Mouse (Mus musculus): Measurements from ENCODE around the gene Fbxo8. TPM values are rescaled to one million over a fixed set of nuclear protein-coding genes. Genes with fewer than 3 reads are reported as not detected.
A peak's percentile ranks its signal among the peaks of the same experiment; 100 is the strongest.

Fbxo8 gene
- polyA plus RNA-seq, 1 experiment: 35.6 TPM

DNA sequence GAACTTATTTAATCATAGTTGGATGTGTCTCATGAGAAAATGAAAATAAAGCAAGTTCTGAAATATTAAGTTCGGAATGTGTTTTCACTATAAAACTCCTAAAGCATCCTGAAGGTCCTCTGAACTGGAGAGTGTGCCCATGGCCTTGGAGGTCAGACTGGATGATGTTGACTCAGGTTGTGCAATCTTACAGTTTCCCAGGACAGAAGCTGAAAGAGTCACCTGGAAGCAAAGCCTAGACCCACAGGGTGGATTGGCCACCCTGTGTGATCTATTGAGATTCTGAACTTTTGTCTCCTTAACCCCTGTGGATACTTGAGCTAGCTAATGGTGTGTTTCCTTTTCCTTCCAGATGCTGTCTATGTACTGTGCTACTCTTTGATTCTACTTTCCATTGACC lies 40.2 kb downstream of the Fbxo8 start:
- H3K4me1 ChIP-seq (ENCODE audit: control insufficient read depth, insufficient read depth, low read length): no peaks in the 10 kb centered on the region
- no peak for TF ChIP-seq CTCF (IDR thresholded peaks at IDR 0.05; ENCODE audit: extremely low read depth, insufficient read depth, low read length)
- TF ChIP-seq POLR2A (IDR thresholded peaks at IDR 0.05; ENCODE audit: extremely low read depth, insufficient read depth, low read length): no peak
- H3K27ac ChIP-seq (ENCODE audit: insufficient read depth, low read length): no peak overlapping the region
- no peak overlapping the region for H3K4me3 ChIP-seq (ENCODE audit: insufficient read depth, low read length)

DNA sequence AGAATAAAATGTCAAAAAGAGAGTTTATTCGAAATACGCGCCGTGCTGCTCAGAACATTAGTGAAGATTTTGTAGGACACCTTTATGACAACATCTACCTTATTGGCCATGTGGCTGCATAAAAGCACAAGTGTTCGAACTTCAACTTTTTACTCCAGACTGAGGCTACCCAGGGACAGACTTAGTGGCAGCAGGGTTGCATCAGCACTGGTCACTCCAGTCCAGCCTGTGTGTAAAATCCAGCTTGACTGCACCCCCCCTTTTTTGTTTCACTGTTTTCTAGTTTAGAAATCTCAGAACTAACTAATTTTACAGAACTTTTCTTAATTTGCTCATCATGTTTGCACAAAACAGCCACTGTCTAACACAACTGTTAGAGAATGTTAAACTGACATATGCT lies 40.6 kb downstream of the Fbxo8 start:
- no peaks in the 10 kb centered on the region for H3K4me1 ChIP-seq (ENCODE audit: control insufficient read depth, insufficient read depth, low read length)
- H3K27ac ChIP-seq (ENCODE audit: insufficient read depth, low read length): no peak overlapping the region
- TF ChIP-seq POLR2A (IDR thresholded peaks at IDR 0.05; ENCODE audit: extremely low read depth, insufficient read depth, low read length): no peak
- TF ChIP-seq CTCF (IDR thresholded peaks at IDR 0.05; ENCODE audit: extremely low read depth, insufficient read depth, low read length): no peak
- no peak overlapping the region for H3K4me3 ChIP-seq (ENCODE audit: insufficient read depth, low read length)

DNA sequence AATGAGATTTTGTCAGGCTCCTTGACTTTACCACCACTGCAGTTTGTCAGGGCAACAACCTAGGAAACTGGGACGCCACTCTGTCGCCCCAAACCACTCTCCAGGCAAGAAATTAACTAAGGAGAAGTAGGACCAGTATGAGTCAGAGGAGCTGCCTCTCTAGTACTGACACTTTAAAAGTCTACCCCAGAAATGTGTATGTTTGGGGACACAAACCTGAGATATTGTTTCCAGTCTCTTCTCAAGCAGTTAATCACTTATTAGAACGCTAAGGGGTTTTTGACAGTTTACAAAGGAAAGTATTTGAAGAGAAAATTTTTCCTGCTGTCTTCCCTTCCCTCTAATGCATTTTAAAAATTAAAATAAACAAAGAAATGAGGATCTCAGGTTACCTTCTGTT lies 55.6 kb downstream of the Fbxo8 start:
- TF ChIP-seq POLR2A (IDR thresholded peaks at IDR 0.05; ENCODE audit: extremely low read depth, insufficient read depth, low read length) (no peak), CTCF (IDR thresholded peaks at IDR 0.05; ENCODE audit: extremely low read depth, insufficient read depth, low read length) (no peak)
- no peaks in the 10 kb centered on the region for H3K4me1 ChIP-seq (ENCODE audit: control insufficient read depth, insufficient read depth, low read length)
- no peak overlapping the region for H3K27ac ChIP-seq (ENCODE audit: insufficient read depth, low read length)
- no peak overlapping the region for H3K4me3 ChIP-seq (ENCODE audit: insufficient read depth, low read length)

DNA sequence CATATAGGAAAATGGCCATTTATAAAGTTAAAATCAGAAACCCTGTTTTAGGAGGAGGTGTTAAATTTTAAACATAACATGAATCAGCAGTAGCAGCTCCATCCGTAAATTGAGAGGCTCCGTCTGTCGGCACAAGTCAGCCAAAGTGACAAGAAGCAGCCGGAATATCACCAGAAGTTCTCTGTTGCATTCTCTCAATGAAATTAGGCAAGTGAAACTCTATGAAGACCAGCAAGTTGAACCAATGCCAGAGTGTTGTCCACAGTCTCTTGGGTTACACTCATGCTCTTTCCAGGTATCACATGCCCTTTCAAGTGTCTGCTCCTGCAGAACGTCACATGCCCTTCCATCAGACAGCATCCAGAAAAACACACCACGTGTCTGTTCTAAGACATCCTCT lies 60.8 kb downstream of the Fbxo8 start:
- Histone ChIP-seq H3K4me1 (ENCODE audit: control insufficient read depth, insufficient read depth, low read length) (no peaks in the 10 kb centered on the region), H3K27ac (ENCODE audit: insufficient read depth, low read length) (no peak overlapping the region), H3K4me3 (ENCODE audit: insufficient read depth, low read length) (no peak overlapping the region)
- TF ChIP-seq POLR2A (IDR thresholded peaks at IDR 0.05; ENCODE audit: extremely low read depth, insufficient read depth, low read length) (no peak), CTCF (IDR thresholded peaks at IDR 0.05; ENCODE audit: extremely low read depth, insufficient read depth, low read length) (no peak)

DNA sequence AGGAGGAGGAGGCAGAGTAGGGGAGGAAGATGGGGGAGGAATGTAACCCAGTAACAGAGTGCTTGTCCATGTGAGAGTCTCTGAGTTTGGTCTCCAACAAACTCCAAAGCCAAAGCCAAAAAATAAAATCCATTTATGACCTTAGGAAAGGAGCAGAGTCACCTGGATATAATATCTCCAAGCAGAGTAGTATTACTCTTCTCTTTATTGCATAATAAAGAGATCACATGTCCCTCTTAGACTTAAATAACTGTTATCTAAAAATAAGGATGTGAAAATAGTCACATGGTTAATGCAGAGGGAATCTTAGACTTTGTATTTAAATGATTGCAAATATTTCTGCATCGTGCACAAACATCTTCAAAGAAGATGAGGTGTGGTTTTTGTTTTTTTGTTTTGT lies 63.3 kb downstream of the Fbxo8 start:
- no peak for TF ChIP-seq CTCF (IDR thresholded peaks at IDR 0.05; ENCODE audit: extremely low read depth, insufficient read depth, low read length)
- TF ChIP-seq POLR2A (IDR thresholded peaks at IDR 0.05; ENCODE audit: extremely low read depth, insufficient read depth, low read length): no peak
- Histone ChIP-seq H3K4me3 (ENCODE audit: insufficient read depth, low read length) (no peak overlapping the region), H3K4me1 (ENCODE audit: control insufficient read depth, insufficient read depth, low read length) (no peaks in the 10 kb centered on the region)

DNA sequence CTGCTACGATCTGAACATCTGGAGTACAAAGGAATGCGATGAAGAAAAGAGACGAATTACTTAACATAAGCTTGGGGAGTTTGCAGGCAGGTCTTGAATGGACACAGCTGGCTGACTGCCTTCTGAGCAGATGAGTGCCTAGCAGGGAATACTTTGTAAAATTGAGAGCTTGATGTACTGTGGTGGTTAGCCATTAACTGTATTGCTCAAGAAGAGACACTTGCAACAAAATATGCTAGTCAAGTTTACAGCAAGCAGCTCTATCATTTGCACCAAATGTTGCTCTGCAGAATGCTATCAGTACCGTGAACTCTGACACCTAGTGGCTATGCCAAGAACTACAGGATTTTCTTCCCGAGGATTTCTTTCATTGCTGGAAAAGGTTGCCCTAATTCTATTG lies 64.1 kb downstream of the Fbxo8 start:
- Histone ChIP-seq H3K27ac (ENCODE audit: insufficient read depth, low read length) (no peak overlapping the region), H3K4me1 (ENCODE audit: control insufficient read depth, insufficient read depth, low read length) (no peaks in the 10 kb centered on the region), H3K4me3 (ENCODE audit: insufficient read depth, low read length) (no peak overlapping the region)
- TF ChIP-seq POLR2A (IDR thresholded peaks at IDR 0.05; ENCODE audit: extremely low read depth, insufficient read depth, low read length) (no peak), CTCF (IDR thresholded peaks at IDR 0.05; ENCODE audit: extremely low read depth, insufficient read depth, low read length) (peak; percentile 57; the same call in 1 of the 2 replicates)

More for the DNA sequence above, 63.3 kb downstream of the Fbxo8 start:
- H3K27ac ChIP-seq (ENCODE audit: insufficient read depth, low read length): no peak overlapping the region

DNA sequence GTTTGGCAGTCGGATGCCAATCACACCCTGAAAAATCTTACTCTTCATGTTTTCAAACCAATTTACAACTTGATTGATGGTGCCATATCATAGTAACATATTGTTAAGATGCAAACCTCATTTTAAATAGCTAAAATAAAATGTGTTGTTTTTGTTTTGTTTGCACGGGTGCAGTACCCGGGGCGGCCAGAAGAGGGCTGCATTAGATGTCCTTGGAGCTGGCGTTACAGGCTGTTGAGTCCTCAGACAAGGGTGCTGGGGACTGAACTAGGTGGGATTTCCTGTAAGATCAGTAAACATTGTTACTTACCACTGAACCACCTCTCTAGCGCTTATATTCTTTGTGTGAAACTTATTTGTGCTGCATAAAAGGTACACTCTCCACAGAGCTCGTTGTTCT lies 65.4 kb downstream of the Fbxo8 start:
- Histone ChIP-seq H3K4me3 (ENCODE audit: insufficient read depth, low read length) (no peak overlapping the region), H3K4me1 (ENCODE audit: control insufficient read depth, insufficient read depth, low read length) (no peaks in the 10 kb centered on the region), H3K27ac (ENCODE audit: insufficient read depth, low read length) (no peak overlapping the region)
- TF ChIP-seq CTCF (IDR thresholded peaks at IDR 0.05; ENCODE audit: extremely low read depth, insufficient read depth, low read length) (peak; percentile 21; the same call in 1 of the 2 replicates), POLR2A (IDR thresholded peaks at IDR 0.05; ENCODE audit: extremely low read depth, insufficient read depth, low read length) (no peak)

DNA sequence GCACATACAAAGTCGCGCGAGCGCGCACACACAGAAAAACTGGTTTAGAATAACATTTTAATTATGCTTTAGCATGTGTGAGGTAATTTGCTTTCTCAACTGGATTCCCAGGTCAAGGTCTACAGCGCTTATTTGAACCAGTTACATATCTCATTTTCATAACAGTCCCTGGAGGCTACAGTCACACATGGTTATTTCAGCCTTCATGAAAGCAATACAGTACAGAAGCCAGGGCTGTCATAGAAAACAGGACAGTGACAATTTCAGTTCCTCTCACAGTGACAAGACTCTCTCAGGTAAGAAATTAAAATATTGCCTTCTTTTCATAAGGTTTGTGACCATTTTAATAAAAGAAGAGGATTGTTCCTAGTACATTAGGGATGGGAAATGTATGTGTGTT lies 66.4 kb downstream of the Fbxo8 start:
- TF ChIP-seq POLR2A (IDR thresholded peaks at IDR 0.05; ENCODE audit: extremely low read depth, insufficient read depth, low read length): no peak
- TF ChIP-seq CTCF (IDR thresholded peaks at IDR 0.05; ENCODE audit: extremely low read depth, insufficient read depth, low read length): no peak
- H3K4me3 ChIP-seq (ENCODE audit: insufficient read depth, low read length): no peak overlapping the region
- no peaks in the 10 kb centered on the region for H3K4me1 ChIP-seq (ENCODE audit: control insufficient read depth, insufficient read depth, low read length)
- H3K27ac ChIP-seq (ENCODE audit: insufficient read depth, low read length): no peak overlapping the region

DNA sequence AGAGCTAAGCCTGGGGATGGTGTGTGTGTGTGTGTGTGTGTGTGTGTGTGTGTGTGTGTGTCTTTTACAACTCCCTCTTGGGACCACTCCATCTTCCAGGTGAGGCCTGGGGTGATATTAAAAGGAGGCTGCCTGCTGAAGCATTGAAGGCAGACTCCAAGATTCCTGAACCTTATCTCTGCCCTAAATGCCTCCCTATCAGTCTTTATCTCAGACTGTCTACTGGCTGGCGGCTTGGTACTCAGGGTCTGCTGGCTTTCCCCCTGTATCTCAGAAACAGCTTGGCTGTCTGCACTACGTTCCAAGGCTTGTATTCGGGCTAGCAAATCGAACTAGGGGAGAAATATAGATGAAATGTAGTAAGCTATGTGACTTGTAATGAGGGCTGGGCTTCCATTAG lies 68.2 kb downstream of the Fbxo8 start:
- TF ChIP-seq POLR2A (IDR thresholded peaks at IDR 0.05; ENCODE audit: extremely low read depth, insufficient read depth, low read length) (no peak), CTCF (IDR thresholded peaks at IDR 0.05; ENCODE audit: extremely low read depth, insufficient read depth, low read length) (no peak)
- Histone ChIP-seq H3K4me1 (ENCODE audit: control insufficient read depth, insufficient read depth, low read length) (no peaks in the 10 kb centered on the region), H3K4me3 (ENCODE audit: insufficient read depth, low read length) (no peak overlapping the region), H3K27ac (ENCODE audit: insufficient read depth, low read length) (no peak overlapping the region)

DNA sequence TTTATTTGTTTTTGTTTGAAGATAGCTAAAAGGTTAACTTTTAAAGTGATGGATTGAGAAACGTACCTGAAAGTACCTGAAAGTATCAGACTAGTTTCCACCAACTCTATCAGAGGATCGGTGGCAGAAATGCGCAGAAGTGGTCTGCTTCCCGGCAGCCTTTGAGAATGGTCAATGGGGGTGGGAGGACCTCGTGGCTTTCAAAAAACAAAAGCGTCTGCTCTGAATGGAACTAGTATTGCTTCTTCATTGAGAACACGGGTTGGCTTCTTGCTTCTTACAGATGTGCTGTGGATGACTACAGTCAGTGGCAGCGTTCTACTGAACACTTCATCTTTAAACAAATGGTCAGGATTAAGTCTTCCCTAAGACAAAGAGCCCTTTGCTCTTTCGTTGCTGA lies 68.7 kb downstream of the Fbxo8 start:
- TF ChIP-seq POLR2A (IDR thresholded peaks at IDR 0.05; ENCODE audit: extremely low read depth, insufficient read depth, low read length) (no peak), CTCF (IDR thresholded peaks at IDR 0.05; ENCODE audit: extremely low read depth, insufficient read depth, low read length) (no peak)
- Histone ChIP-seq H3K27ac (ENCODE audit: insufficient read depth, low read length) (no peak overlapping the region), H3K4me3 (ENCODE audit: insufficient read depth, low read length) (no peak overlapping the region), H3K4me1 (ENCODE audit: control insufficient read depth, insufficient read depth, low read length) (no peaks in the 10 kb centered on the region)

DNA sequence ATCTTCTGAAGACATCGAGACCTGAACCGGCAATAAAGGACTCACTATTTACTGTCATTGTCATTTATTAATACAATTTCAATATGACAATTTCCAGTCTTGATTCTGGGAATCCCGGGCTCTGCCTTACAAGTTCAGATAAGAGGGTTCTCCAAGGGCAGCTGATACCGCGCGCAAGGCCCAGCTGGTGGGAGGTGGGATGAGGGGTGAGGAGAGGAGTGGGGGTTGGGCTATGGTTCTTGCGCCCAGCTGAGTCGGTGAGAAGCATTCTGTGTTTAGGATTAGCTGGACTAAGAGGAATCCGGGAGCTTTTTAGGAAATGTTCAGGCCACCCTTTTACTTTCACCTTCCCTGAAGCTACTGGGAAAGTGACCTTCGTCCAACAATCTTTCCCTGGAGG lies 69.8 kb downstream of the Fbxo8 start:
- Histone ChIP-seq H3K4me1 (ENCODE audit: control insufficient read depth, insufficient read depth, low read length) (no peaks in the 10 kb centered on the region), H3K27ac (ENCODE audit: insufficient read depth, low read length) (no peak overlapping the region), H3K4me3 (ENCODE audit: insufficient read depth, low read length) (no peak overlapping the region)
- TF ChIP-seq POLR2A (IDR thresholded peaks at IDR 0.05; ENCODE audit: extremely low read depth, insufficient read depth, low read length): no peak
- TF ChIP-seq CTCF (IDR thresholded peaks at IDR 0.05; ENCODE audit: extremely low read depth, insufficient read depth, low read length): no peak

All from cortical plate, adult 2 months (tissue).